Mouse (Mus musculus): ENCODE measurements around the gene Synj2. TPM values are rescaled to one million over a fixed set of nuclear protein-coding genes. Genes with fewer than 3 reads are reported as not detected.

Gene Synj2
- polyA plus RNA-seq, 1 experiment from 2014 or later: 3.3 TPM

DNA sequence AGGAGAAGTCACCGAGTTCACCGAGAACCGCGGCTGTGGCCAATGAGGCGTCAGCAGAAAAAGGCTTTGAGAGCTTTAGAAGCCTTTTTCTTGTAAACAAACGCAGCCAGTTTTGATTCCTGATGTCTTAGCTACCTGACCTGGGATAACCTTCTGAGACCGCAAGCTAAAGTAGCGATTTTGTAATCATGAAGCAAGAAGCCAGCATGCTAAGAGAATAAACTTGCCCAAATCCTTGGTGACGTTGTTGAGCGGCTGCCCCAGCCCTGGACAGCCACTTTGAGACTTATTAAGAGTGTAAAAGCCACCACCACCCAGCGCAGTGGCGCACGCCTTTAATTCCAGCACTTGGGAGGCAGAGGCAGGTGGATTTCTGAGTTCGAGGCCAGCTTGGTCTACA, 4.8 kb upstream of the Synj2 start:
- H3K9me3 ChIP-seq (ENCODE audit: control insufficient read depth, low read length): no peaks in the 10 kb centered on the region
- no peak for DNase-seq (ENCODE audit: low spot score)
- no peaks in the 10 kb centered on the region for H3K4me1 ChIP-seq (replicated peaks; ENCODE audit: control insufficient read depth, insufficient read depth)
- no peak overlapping the region for H3K4me3 ChIP-seq (ENCODE audit: low read depth, low read length)
- TF ChIP-seq EP300 (optimal IDR thresholded peaks at IDR 0.05) (no peak), CTCF (IDR thresholded peaks at IDR 0.05; ENCODE audit: low read depth) (no peak)
- ATAC-seq (ENCODE audit: low FRiP score, low TSS enrichment): no peak
- no peak overlapping the region for H3K9ac ChIP-seq (ENCODE audit: low read length)
- no peaks in the 10 kb centered on the region for H3K27me3 ChIP-seq (ENCODE audit: control insufficient read depth, insufficient read depth, low read length)
- H3K36me3 ChIP-seq (ENCODE audit: control insufficient read depth, insufficient read depth, low read length): peaks cover 2% of the 10 kb centered on the region; the same call in 1 of the 2 replicates
- no peak overlapping the region for H3K27ac ChIP-seq (replicated peaks)
- H3K4me2 ChIP-seq (replicated peaks; ENCODE audit: low read depth): no peak overlapping the region
- WGBS: 60% methylated on average over 14 of the region's 14 CpGs

DNA sequence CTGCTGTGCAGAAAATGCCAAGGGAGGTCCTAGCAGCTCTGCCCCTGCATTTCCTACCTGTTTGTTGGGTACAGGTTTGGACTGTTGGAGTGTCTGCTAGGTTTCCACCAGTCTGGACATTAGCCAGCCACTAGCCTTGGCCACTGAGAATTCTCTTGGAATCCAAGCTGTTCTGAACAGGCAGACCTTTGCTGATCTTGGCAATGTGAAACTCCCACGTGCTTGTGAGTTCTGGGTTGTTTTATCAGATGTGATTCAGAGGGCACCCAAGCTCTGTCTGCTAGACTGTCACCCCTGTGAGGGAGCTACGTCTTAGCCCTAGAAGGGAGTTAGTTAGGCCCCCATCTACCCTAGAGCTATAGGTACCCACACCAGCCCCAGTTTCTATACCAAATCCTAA, 3.6 kb upstream of the Synj2 start:
- Histone ChIP-seq H3K4me2 (replicated peaks; ENCODE audit: low read depth) (no peak overlapping the region), H3K4me1 (replicated peaks; ENCODE audit: control insufficient read depth, insufficient read depth) (no peaks in the 10 kb centered on the region), H3K4me3 (ENCODE audit: low read depth, low read length) (no peak overlapping the region), H3K27ac (replicated peaks) (no peak overlapping the region), H3K9me3 (ENCODE audit: control insufficient read depth, low read length) (no peaks in the 10 kb centered on the region), H3K36me3 (ENCODE audit: control insufficient read depth, insufficient read depth, low read length) (no peaks in the 10 kb centered on the region), H3K9ac (ENCODE audit: low read length) (no peak overlapping the region), H3K27me3 (ENCODE audit: control insufficient read depth, insufficient read depth, low read length) (no peaks in the 10 kb centered on the region)
- WGBS: 64% methylated on average over 2 of the region's 2 CpGs
- DNase-seq (ENCODE audit: low spot score) (no peak), ATAC-seq (ENCODE audit: low FRiP score, low TSS enrichment) (no peak)
- TF ChIP-seq CTCF (IDR thresholded peaks at IDR 0.05; ENCODE audit: low read depth) (no peak), EP300 (optimal IDR thresholded peaks at IDR 0.05) (no peak)

GRCm38 (mm10) chr17:5939871-5940270, 1.2 kb upstream of the Synj2 start:
- DNase-seq (ENCODE audit: low spot score) (no peak), ATAC-seq (ENCODE audit: low FRiP score, low TSS enrichment) (no peak)
- H3K27me3 ChIP-seq (ENCODE audit: control insufficient read depth, insufficient read depth, low read length): no peaks in the 10 kb centered on the region
- 0 out of 2 replicates have a peak, but pooled peaks cover 3% of the 10 kb centered on the region for H3K4me1 ChIP-seq (replicated peaks; ENCODE audit: control insufficient read depth, insufficient read depth)
- no peaks in the 10 kb centered on the region for H3K36me3 ChIP-seq (ENCODE audit: control insufficient read depth, insufficient read depth, low read length)
- H3K4me2 ChIP-seq (replicated peaks; ENCODE audit: low read depth): no peak overlapping the region
- no peak overlapping the region for H3K4me3 ChIP-seq (ENCODE audit: low read depth, low read length)
- H3K9me3 ChIP-seq (ENCODE audit: control insufficient read depth, low read length): no peaks in the 10 kb centered on the region
- no peak overlapping the region for H3K9ac ChIP-seq (ENCODE audit: low read length)
- WGBS: 65% methylated on average over 12 of the region's 12 CpGs
- TF ChIP-seq EP300 (optimal IDR thresholded peaks at IDR 0.05) (no peak), CTCF (IDR thresholded peaks at IDR 0.05; ENCODE audit: low read depth) (no peak)
- no peak overlapping the region for H3K27ac ChIP-seq (replicated peaks)

- peak; percentile 91 for DNase-seq (ENCODE audit: low spot score)
- no peaks in the 10 kb centered on the region for H3K9me3 ChIP-seq (ENCODE audit: control insufficient read depth, low read length)
- peak overlapping the region; percentile 49 for H3K27ac ChIP-seq (replicated peaks)
- H3K4me1 ChIP-seq (replicated peaks; ENCODE audit: control insufficient read depth, insufficient read depth): 0 out of 2 replicates have a peak, but pooled peaks cover 3% of the 10 kb centered on the region
- peak overlapping the region; percentile 74 for H3K4me3 ChIP-seq (ENCODE audit: low read depth, low read length)
- 4% methylated on average over 17 of the region's 38 CpGs for WGBS
- TF ChIP-seq CTCF (IDR thresholded peaks at IDR 0.05; ENCODE audit: low read depth) (peak; percentile 82), EP300 (optimal IDR thresholded peaks at IDR 0.05) (no peak)
- peak overlapping the region; percentile 67 for H3K4me2 ChIP-seq (replicated peaks; ENCODE audit: low read depth)
- no peaks in the 10 kb centered on the region for H3K36me3 ChIP-seq (ENCODE audit: control insufficient read depth, insufficient read depth, low read length)
- peak; percentile 89 for ATAC-seq (ENCODE audit: low FRiP score, low TSS enrichment)
- peak overlapping the region; percentile 60 for H3K9ac ChIP-seq (ENCODE audit: low read length)
- H3K27me3 ChIP-seq (ENCODE audit: control insufficient read depth, insufficient read depth, low read length): no peaks in the 10 kb centered on the region
These were observed 288 bp upstream of the Synj2 start for GRCm38 (mm10) chr17:5940792-5941191.

GRCm38 (mm10) chr17:5942156-5942555, 1.1 kb downstream of the Synj2 start:
- DNase-seq (ENCODE audit: low spot score) (no peak), ATAC-seq (ENCODE audit: low FRiP score, low TSS enrichment) (no peak)
- TF ChIP-seq CTCF (IDR thresholded peaks at IDR 0.05; ENCODE audit: low read depth) (no peak), EP300 (optimal IDR thresholded peaks at IDR 0.05) (no peak)
- H3K4me3 ChIP-seq (ENCODE audit: low read depth, low read length): peak overlapping the region; percentile 74
- peak overlapping the region; percentile 91 for H3K27ac ChIP-seq (replicated peaks)
- H3K27me3 ChIP-seq (ENCODE audit: control insufficient read depth, insufficient read depth, low read length): no peaks in the 10 kb centered on the region
- no peaks in the 10 kb centered on the region for H3K9me3 ChIP-seq (ENCODE audit: control insufficient read depth, low read length)
- no peaks in the 10 kb centered on the region for H3K36me3 ChIP-seq (ENCODE audit: control insufficient read depth, insufficient read depth, low read length)
- H3K4me2 ChIP-seq (replicated peaks; ENCODE audit: low read depth): peak overlapping the region; percentile 77
- H3K9ac ChIP-seq (ENCODE audit: low read length): peak overlapping the region; percentile 82
- WGBS: 30% methylated on average over 3 of the region's 3 CpGs
- H3K4me1 ChIP-seq (replicated peaks; ENCODE audit: control insufficient read depth, insufficient read depth): 0 out of 2 replicates have a peak, but pooled peaks cover 3% of the 10 kb centered on the region

GRCm38 (mm10) chr17:5943053-5943452, 2.0 kb downstream of the Synj2 start:
- Histone ChIP-seq H3K9ac (ENCODE audit: low read length) (no peak overlapping the region), H3K4me3 (ENCODE audit: low read depth, low read length) (no peak overlapping the region), H3K27ac (replicated peaks) (no peak overlapping the region), H3K27me3 (ENCODE audit: control insufficient read depth, insufficient read depth, low read length) (no peaks in the 10 kb centered on the region), H3K4me2 (replicated peaks; ENCODE audit: low read depth) (peak overlapping the region; percentile 77; the same call in 1 of the 2 replicates), H3K9me3 (ENCODE audit: control insufficient read depth, low read length) (no peaks in the 10 kb centered on the region), H3K36me3 (ENCODE audit: control insufficient read depth, insufficient read depth, low read length) (no peaks in the 10 kb centered on the region), H3K4me1 (replicated peaks; ENCODE audit: control insufficient read depth, insufficient read depth) (0 out of 2 replicates have a peak, but pooled peaks cover 3% of the 10 kb centered on the region)
- WGBS: 30% methylated on average over 1 of the region's 1 CpGs
- ATAC-seq (ENCODE audit: low FRiP score, low TSS enrichment) (no peak), DNase-seq (ENCODE audit: low spot score) (no peak)
- TF ChIP-seq CTCF (IDR thresholded peaks at IDR 0.05; ENCODE audit: low read depth): no peak
- no peak for TF ChIP-seq EP300 (optimal IDR thresholded peaks at IDR 0.05)

Measured in stomach, postnatal 0 days (tissue).